ENCODE assay signal across 8 mouse cellular contexts in the genomic region with DNA sequence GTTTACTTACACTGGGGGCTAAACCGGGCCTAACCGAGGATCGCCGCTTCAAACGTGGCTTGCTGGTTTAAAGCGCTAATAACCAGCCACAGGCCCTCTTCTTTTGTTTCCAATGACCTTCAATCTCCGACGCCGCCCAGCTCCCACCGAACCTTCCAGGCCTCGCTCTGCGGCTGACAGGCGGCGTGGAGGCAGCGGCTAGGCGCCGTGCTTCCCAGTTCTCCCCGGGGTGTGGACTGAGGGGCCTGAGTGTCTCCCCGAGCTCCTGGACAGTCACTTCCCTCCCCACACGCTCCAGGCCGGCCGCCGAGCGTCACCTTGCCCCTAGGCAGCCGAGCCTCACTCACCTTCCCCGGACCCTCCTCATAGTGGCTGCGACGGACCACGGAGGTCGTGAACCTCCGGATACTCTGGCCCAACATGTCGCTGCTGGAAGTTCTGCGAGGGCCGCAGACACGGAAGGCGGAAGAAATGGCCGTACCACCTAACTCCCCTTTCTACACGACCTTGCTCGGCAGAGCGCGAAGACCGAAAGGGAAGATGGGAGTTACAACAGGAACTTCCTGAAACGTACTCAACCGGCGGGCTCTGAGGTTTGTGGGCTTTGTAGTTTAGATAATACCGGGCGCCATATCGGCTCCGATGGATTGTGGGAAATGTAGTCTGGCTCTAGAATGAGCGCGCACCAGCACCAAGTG. TPM values are rescaled to one million over a fixed set of nuclear protein-coding genes. Genes with fewer than 3 reads are reported as not detected.
A peak's percentile ranks its signal among the peaks of the same experiment; 100 is the strongest.
DNase-seq lines count a peak whose midpoint lies in the region; ATAC-seq and TF ChIP-seq lines count a peak whose summit lies in the region.

Gene Cox7c, minus strand, starts transcription at position 651 of the 698 bp plus-strand sequence.

- H3K27ac ChIP-seq in MEL (ENCODE audit: control insufficient read depth, low read depth, low read length), result peak within 1 kb of the TSS; percentile 59
- peak within 1 kb of the TSS; percentile 96 for H3K27ac ChIP-seq in cerebellum, adult 2 months (ENCODE audit: insufficient read depth, low read length)
- peak within 1 kb of the TSS; percentile 90 for H3K27ac ChIP-seq in forebrain, postnatal 0 days (ENCODE audit: low read depth, low read length)
- H3K27ac ChIP-seq in lung, embryonic 15.5 days, result peak within 1 kb of the TSS; percentile 84

- TF ChIP-seq EP300 in MEL (IDR thresholded peaks at IDR 0.05; ENCODE audit: low read depth in 1 of 2, low read length in 2 of 2), result no peak

- no peaks in the 10 kb centered on the region for H3K27me3 ChIP-seq in MEL (ENCODE audit: control insufficient read depth in 1 of 2, insufficient read depth in 2 of 2, low read length in 2 of 2)
- H3K27me3 ChIP-seq in cerebellum, adult 2 months (ENCODE audit: control insufficient read depth, insufficient read depth, low read length), result no peaks in the 10 kb centered on the region
- no peaks in the 10 kb centered on the region for H3K27me3 ChIP-seq in forebrain, postnatal 0 days (ENCODE audit: insufficient read depth, low read length)
- H3K27me3 ChIP-seq in lung, embryonic 15.5 days, result no peaks in the 10 kb centered on the region

- H3K9me3 ChIP-seq in MEL (replicated peaks; ENCODE audit: insufficient read depth, low read length), result no peaks in the 10 kb centered on the region
- H3K9me3 ChIP-seq in forebrain, postnatal 0 days (ENCODE audit: low read length), result no peaks in the 10 kb centered on the region
- H3K9me3 ChIP-seq in lung, embryonic 15.5 days, result no peaks in the 10 kb centered on the region

- under 1% methylated on average over 51 of the region's 51 CpGs for WGBS in cerebellum, adult 2 months
- under 1% methylated on average over 50 of the region's 51 CpGs for WGBS in forebrain, postnatal 0 days
- under 1% methylated on average over 51 of the region's 51 CpGs for WGBS in lung, embryonic 15.5 days

- peaks cover 12 to 14% of the 10 kb centered on the region in 2 experiments for H3K36me3 ChIP-seq in MEL (ENCODE audit: control insufficient read depth in 1 of 2, insufficient read depth in 2 of 2, low read length in 2 of 2)
- peaks cover 4% of the 10 kb centered on the region; the same call in 1 of the 2 replicates for H3K36me3 ChIP-seq in forebrain, postnatal 0 days (ENCODE audit: insufficient read depth)
- peaks cover 10% of the 10 kb centered on the region for H3K36me3 ChIP-seq in lung, embryonic 15.5 days

- H3K4me2 ChIP-seq in forebrain, postnatal 0 days (ENCODE audit: low read depth), result peak within 1 kb of the TSS; percentile 45
- H3K4me2 ChIP-seq in lung, embryonic 15.5 days, result peak within 1 kb of the TSS; percentile 53

- peak; percentile 71 to 87 for TF ChIP-seq POLR2A in MEL (IDR thresholded peaks at IDR 0.05; ENCODE audit: control insufficient read depth in 1 of 2, insufficient read depth in 1 of 2, low read depth in 1 of 2, low read length in 2 of 2, poor library complexity in 1 of 2)
- peak; percentile 73; the same call in 1 of the 2 replicates for TF ChIP-seq POLR2A in cerebellum, adult 2 months (IDR thresholded peaks at IDR 0.05; ENCODE audit: borderline replicate concordance, insufficient read depth, low read length)

- H3K4me1 ChIP-seq in MEL (ENCODE audit: control insufficient read depth in 1 of 2, insufficient read depth in 2 of 2, low read length in 2 of 2), result no peaks in the 10 kb centered on the region; a peak in 1 of 4 replicates
- no peaks in the 10 kb centered on the region for H3K4me1 ChIP-seq in cerebellum, adult 2 months (ENCODE audit: control insufficient read depth, insufficient read depth, low read length)
- H3K4me1 ChIP-seq in forebrain, postnatal 0 days (ENCODE audit: insufficient read depth), result no peaks in the 10 kb centered on the region
- no peaks in the 10 kb centered on the region for H3K4me1 ChIP-seq in lung, embryonic 15.5 days

- H3K79me2 ChIP-seq in MEL (ENCODE audit: control insufficient read depth, insufficient read depth, low read length, poor library complexity), result peaks cover 7% of the 10 kb centered on the region

- no peak for TF ChIP-seq RAD21 in MEL (IDR thresholded peaks at IDR 0.05; ENCODE audit: low read depth, low read length)

- peak; percentile 95 for DNase-seq in MEL (ENCODE audit: low read depth, low spot score)
- DNase-seq in cerebellum, adult 2 months, result peak; percentile 86 to 91
- DNase-seq in forebrain, postnatal 0 days, result peak; percentile 94
- peak; percentile 85 for DNase-seq in heart, postnatal 4 days
- peak; percentile 89 to 90 for DNase-seq in layer of hippocampus, adult 8-10 months (ENCODE audit: low spot score in 2 of 2)
- peak; percentile 82 for DNase-seq in ovary, adult 18-20 months (ENCODE audit: low spot score)
- DNase-seq in thymus, postnatal 0 days (ENCODE audit: low spot score), result peak; percentile 92

- TF ChIP-seq CTCF in MEL (IDR thresholded peaks at IDR 0.05 in 2 of 3, conservative IDR thresholded peaks at IDR 0.05 in 1 of 3; ENCODE audit: control insufficient read depth in 1 of 3, insufficient read depth in 1 of 3, low read depth in 2 of 3, low read length in 3 of 3, poor library complexity in 1 of 3, severe bottlenecking in 1 of 3), result no peak
- no peak for TF ChIP-seq CTCF in cerebellum, adult 2 months (IDR thresholded peaks at IDR 0.05; ENCODE audit: borderline replicate concordance, insufficient read depth, low read depth, low read length)
- no peak for TF ChIP-seq CTCF in forebrain, postnatal 0 days (IDR thresholded peaks at IDR 0.05; ENCODE audit: low read depth)

- H3K9ac ChIP-seq in MEL (ENCODE audit: control insufficient read depth, low read depth, low read length, poor library complexity, severe bottlenecking), result peak within 1 kb of the TSS; percentile 88
- H3K9ac ChIP-seq in forebrain, postnatal 0 days, result peak within 1 kb of the TSS; percentile 92
- H3K9ac ChIP-seq in lung, embryonic 15.5 days, result peak within 1 kb of the TSS; percentile 90

- H3K4me3 ChIP-seq in MEL (ENCODE audit: control insufficient read depth in 1 of 2, insufficient read depth in 1 of 2, low read depth in 2 of 2, low read length in 2 of 2), result peak within 1 kb of the TSS; percentile 90 to 99
- H3K4me3 ChIP-seq in cerebellum, adult 2 months (replicated peaks; ENCODE audit: insufficient read depth, low read depth, low read length), result peak within 1 kb of the TSS; percentile 85
- peak within 1 kb of the TSS; percentile 96 for H3K4me3 ChIP-seq in forebrain, postnatal 0 days (ENCODE audit: low read depth, low read length)
- H3K4me3 ChIP-seq in lung, embryonic 15.5 days, result peak within 1 kb of the TSS; percentile 68

- ATAC-seq in forebrain, postnatal 0 days, result peak; percentile 99
- ATAC-seq in lung, embryonic 15.5 days (ENCODE audit: borderline replicate concordance, extremely low read depth, low FRiP score, low TSS enrichment), result peak; percentile 99

TF ChIP-seq in MEL, 35 proteins besides CTCF, POLR2A, EP300 and RAD21:
- TF ChIP-seq GATA1 (IDR thresholded peaks at IDR 0.05; ENCODE audit: low read depth, low read length), result peak; percentile 57
- TF ChIP-seq MXI1 (IDR thresholded peaks at IDR 0.05; ENCODE audit: low read depth, low read length), result 0 out of 2 replicates have a peak, but pooled peaks have one; percentile 35
- TF ChIP-seq MAZ (IDR thresholded peaks at IDR 0.05; ENCODE audit: low read depth, low read length), result no peak
- TF ChIP-seq ZMIZ1 (IDR thresholded peaks at IDR 0.05; ENCODE audit: low read depth, low read length), result peak; percentile 53; the same call in 1 of the 2 replicates
- peak; percentile 95 for TF ChIP-seq HCFC1 (IDR thresholded peaks at IDR 0.05; ENCODE audit: low read depth, low read length)
- TF ChIP-seq USF1 (IDR thresholded peaks at IDR 0.05; ENCODE audit: low read depth, low read length), result no peak
- TF ChIP-seq TCF12 (IDR thresholded peaks at IDR 0.05; ENCODE audit: low read depth, low read length), result peak; percentile 15; the same call in 1 of the 2 replicates
- no peak for TF ChIP-seq ZC3H11A (IDR thresholded peaks at IDR 0.05; ENCODE audit: low read depth, low read length)
- TF ChIP-seq POLR2AphosphoS2 (IDR thresholded peaks at IDR 0.05; ENCODE audit: low read length), result no peak; the same call in 1 of the 2 replicates
- peak; percentile 89 for TF ChIP-seq E2F4 (IDR thresholded peaks at IDR 0.05; ENCODE audit: borderline replicate concordance, low read depth, low read length)
- peak; percentile 68 for TF ChIP-seq MYB (IDR thresholded peaks at IDR 0.05; ENCODE audit: low read depth, low read length)
- TF ChIP-seq KAT2A (conservative IDR thresholded peaks at IDR 0.05; ENCODE audit: low read depth, low read length), result peak; percentile 95
- peak; percentile 34; the same call in 1 of the 2 replicates for TF ChIP-seq MYC (IDR thresholded peaks at IDR 0.05; ENCODE audit: low read depth, low read length)
- peak; percentile 74 for TF ChIP-seq SIN3A (IDR thresholded peaks at IDR 0.05; ENCODE audit: low read length)
- TF ChIP-seq TBP (IDR thresholded peaks at IDR 0.05; ENCODE audit: low read depth, low read length), result peak; percentile 84
- TF ChIP-seq CHD2 (IDR thresholded peaks at IDR 0.05; ENCODE audit: low read length), result no peak
- peak; percentile 78 for TF ChIP-seq NELFE (IDR thresholded peaks at IDR 0.05; ENCODE audit: low read depth, low read length)
- peak; percentile 94 for TF ChIP-seq ELF1 (IDR thresholded peaks at IDR 0.05; ENCODE audit: low read depth, low read length)

RNA-seq across cellular contexts. Expression of gene Cox7c, which starts in this region (rescaled TPM):
- total RNA-seq in MEL (2012; rRNA removed), result 692 and 705 TPM in 2 replicates
- polyA plus RNA-seq in MEL (2012; ENCODE audit: insufficient read depth in 1 of 2, insufficient read length in 2 of 2, low read depth in 1 of 2, low replicate concordance in 2 of 2, missing spikeins in 1 of 2), result 100 to 1,000 TPM in 1 of 2 experiments, not detected in 1; 386 TPM
- polyA plus RNA-seq in cerebellum, adult 2 months (2012; rRNA removed), result 896 and 912 TPM in 2 replicates
- 695 and 1,011 TPM in 2 replicates for total RNA-seq in forebrain, postnatal 0 days (2014; rRNA removed)
- polyA plus RNA-seq in forebrain, postnatal 0 days (2015; fragmentation: Nextera tagmentation; extraction: Ambion mirVana), result 731 and 928 TPM in 2 replicates
- 1,000 to 10,000 TPM; 1,174 to 1,271 TPM for total RNA-seq in heart, postnatal 4 days (2021)
- total RNA-seq in layer of hippocampus, adult 8-10 months (2022), result 100 to 1,000 TPM; 318 to 362 (median 345) TPM
- polyA plus RNA-seq in lung, embryonic 15.5 days (2015; fragmentation: Nextera tagmentation; extraction: Ambion mirVana), result 564 and 645 TPM in 2 replicates
- polyA plus RNA-seq in thymus, postnatal 0 days (2015; fragmentation: Nextera tagmentation; extraction: Ambion mirVana), result 930 and 936 TPM in 2 replicates

Comparison
In these comparisons a context has a peak if more than half of its experiments do, and no peak if none do; other contexts are left out.
1. Peak in every context shown above with its lines: DNase-seq, ATAC-seq, H3K4me3 ChIP-seq and H3K27ac ChIP-seq.